Mouse (Mus musculus) frontal cortex, adult (tissue): ENCODE results near the gene Olfr820.
A peak's percentile ranks its signal among the peaks of the same experiment; 100 is the strongest.
"Not testable (repeated sequence)": the region's sequence is repeated elsewhere in the genome, so short reads cannot be mapped to it uniquely, and the experiment has no call there.

Experiments
- ATAC-seq: cut with Nextera tagmentation; 2 replicates; pipeline ENCODE4 v1.9.2; 2017; ENCODE audit warnings: mild to moderate bottlenecking, moderate library complexity, mixed read lengths; ENCODE audit not compliant: low TSS enrichment

The Olfr820 gene

GRCm38 (mm10) chr10:130012321-130012720 lies at the start of gene Olfr820:
TSS of gene Olfr820 (plus strand) at chr10:130012621.
- no peak for ATAC-seq

GRCm38 (mm10) chr10:129966232-129966631 lies 46.2 kb upstream of the Olfr820 start:
- ATAC-seq, result not testable (repeated sequence)

- ATAC-seq, result not testable (repeated sequence)
Observed at GRCm38 (mm10) chr10:129967166-129967565, 45.3 kb upstream of the Olfr820 start, which contains the start of gene Olfr819. TSS of gene Olfr819 (minus strand) at chr10:129967266.

GRCm38 (mm10) chr10:129972994-129973393 lies 39.4 kb upstream of the Olfr820 start:
- 0 out of 2 replicates have a peak, but pooled peaks have one; percentile 72 for ATAC-seq

- not testable (repeated sequence) for ATAC-seq
Observed at GRCm38 (mm10) chr10:129976040-129976439, 36.4 kb upstream of the Olfr820 start, which contains the start of gene Olfr247. TSS of gene Olfr247 (minus strand) at chr10:129976140.

GRCm38 (mm10) chr10:129981867-129982266 lies 30.6 kb upstream of the Olfr820 start:
- peak; percentile 85 for ATAC-seq

- ATAC-seq, result not testable (repeated sequence)
Observed at GRCm38 (mm10) chr10:129984962-129985361, 27.5 kb upstream of the Olfr820 start, which contains the start of gene Gm10310. TSS of gene Gm10310 (minus strand) at chr10:129985062.

GRCm38 (mm10) chr10:130004104-130004503 lies 8.3 kb upstream of the Olfr820 start:
- not testable (repeated sequence) for ATAC-seq

GRCm38 (mm10) chr10:130005366-130005765 lies 7.1 kb upstream of the Olfr820 start:
- not testable (repeated sequence) for ATAC-seq

GRCm38 (mm10) chr10:130030048-130030447 lies 17.6 kb downstream of the Olfr820 start, which contains the start of gene Olfr821:
TSS of gene Olfr821 (plus strand) at chr10:130030348.
- no peak for ATAC-seq

GRCm38 (mm10) chr10:130037096-130037495 lies 24.7 kb downstream of the Olfr820 start:
- no peak for ATAC-seq
